Mouse (Mus musculus): ENCODE results near the gene Plekhd1. TPM values are rescaled to one million over a fixed set of nuclear protein-coding genes. Genes with fewer than 3 reads are reported as not detected.
A peak's percentile ranks its signal among the peaks of the same experiment; 100 is the strongest.

The Plekhd1 gene
- polyA plus RNA-seq, 1 experiment from 2014 or later: 1.4 TPM

- H3K27ac ChIP-seq (replicated peaks; ENCODE audit: low read depth, low read length): peak overlapping the region; percentile 63
Measured at GRCm38 (mm10) chr12:80746031-80746813, 53.8 kb downstream of the Plekhd1 start.

DNA sequence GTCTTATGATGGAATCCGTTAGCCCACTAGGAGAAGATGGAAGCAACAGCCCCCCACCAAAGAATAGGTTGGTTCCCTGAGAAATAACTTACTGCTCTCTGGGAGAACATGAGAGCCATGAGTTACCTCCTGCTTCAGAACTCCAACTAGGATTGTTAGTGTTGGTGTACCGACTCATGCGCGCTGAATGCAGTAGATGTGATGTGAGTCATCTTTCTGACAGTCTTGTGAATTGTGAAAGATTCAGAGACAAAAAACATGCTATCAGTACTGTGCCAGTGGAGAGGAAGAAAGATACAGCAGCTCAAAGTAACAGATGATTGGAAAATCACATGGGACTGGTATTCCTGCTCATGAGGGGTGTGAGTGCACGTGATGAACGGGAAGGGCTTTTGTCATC, 59.2 kb downstream of the Plekhd1 start:
- Histone ChIP-seq H3K36me3 (ENCODE audit: control insufficient read depth, insufficient read depth, low read length) (no peaks in the 10 kb centered on the region), H3K9me3 (ENCODE audit: control insufficient read depth, low read length) (no peaks in the 10 kb centered on the region), H3K4me1 (ENCODE audit: control insufficient read depth, insufficient read depth, low read length) (no peaks in the 10 kb centered on the region), H3K27ac (replicated peaks; ENCODE audit: low read depth, low read length) (no peak overlapping the region), H3K4me2 (ENCODE audit: low read depth, low read length) (no peak overlapping the region), H3K4me3 (ENCODE audit: low read depth, low read length) (no peak overlapping the region), H3K9ac (ENCODE audit: low read depth, low read length) (no peak overlapping the region), H3K27me3 (replicated peaks; ENCODE audit: control insufficient read depth, insufficient read depth, low read length) (peaks cover 14% of the 10 kb centered on the region)
- ATAC-seq (ENCODE audit: low read depth) (no peak), DNase-seq (ENCODE audit: low spot score) (no peak)
- 91% methylated on average over 6 of the region's 6 CpGs for WGBS

More at GRCm38 (mm10) chr12:80746031-80746813, 53.8 kb downstream of the Plekhd1 start:
- Histone ChIP-seq H3K27me3 (replicated peaks; ENCODE audit: control insufficient read depth, insufficient read depth, low read length) (no peaks in the 10 kb centered on the region), H3K4me3 (ENCODE audit: low read depth, low read length) (no peak overlapping the region), H3K4me2 (ENCODE audit: low read depth, low read length) (no peak overlapping the region), H3K9me3 (ENCODE audit: control insufficient read depth, low read length) (no peaks in the 10 kb centered on the region), H3K9ac (ENCODE audit: low read depth, low read length) (no peak overlapping the region; the same call in 1 of the 2 replicates), H3K36me3 (ENCODE audit: control insufficient read depth, insufficient read depth, low read length) (no peaks in the 10 kb centered on the region), H3K4me1 (ENCODE audit: control insufficient read depth, insufficient read depth, low read length) (no peaks in the 10 kb centered on the region)
- WGBS: 53% methylated on average over 8 of the region's 8 CpGs
- ATAC-seq (ENCODE audit: low read depth) (peak; percentile 67; the same call in 1 of the 2 replicates), DNase-seq (ENCODE audit: low spot score) (peak; percentile 66)

- DNase-seq (ENCODE audit: low spot score) (peak; percentile 91), ATAC-seq (ENCODE audit: low read depth) (peak; percentile 83)
- Histone ChIP-seq H3K4me3 (ENCODE audit: low read depth, low read length) (peak overlapping the region; percentile 60), H3K36me3 (ENCODE audit: control insufficient read depth, insufficient read depth, low read length) (no peaks in the 10 kb centered on the region), H3K27me3 (replicated peaks; ENCODE audit: control insufficient read depth, insufficient read depth, low read length) (peaks cover 58% of the 10 kb centered on the region), H3K27ac (replicated peaks; ENCODE audit: low read depth, low read length) (peak overlapping the region; percentile 48), H3K9me3 (ENCODE audit: control insufficient read depth, low read length) (no peaks in the 10 kb centered on the region), H3K9ac (ENCODE audit: low read depth, low read length) (peak overlapping the region; percentile 66), H3K4me2 (ENCODE audit: low read depth, low read length) (peak overlapping the region; percentile 97), H3K4me1 (ENCODE audit: control insufficient read depth, insufficient read depth, low read length) (peaks cover 19% of the 10 kb centered on the region; the same call in 1 of the 2 replicates)
- WGBS: 6% methylated on average over 32 of the region's 122 CpGs
Measured at GRCm38 (mm10) chr12:80757751-80758558, 65.6 kb downstream of the Plekhd1 start.

DNA sequence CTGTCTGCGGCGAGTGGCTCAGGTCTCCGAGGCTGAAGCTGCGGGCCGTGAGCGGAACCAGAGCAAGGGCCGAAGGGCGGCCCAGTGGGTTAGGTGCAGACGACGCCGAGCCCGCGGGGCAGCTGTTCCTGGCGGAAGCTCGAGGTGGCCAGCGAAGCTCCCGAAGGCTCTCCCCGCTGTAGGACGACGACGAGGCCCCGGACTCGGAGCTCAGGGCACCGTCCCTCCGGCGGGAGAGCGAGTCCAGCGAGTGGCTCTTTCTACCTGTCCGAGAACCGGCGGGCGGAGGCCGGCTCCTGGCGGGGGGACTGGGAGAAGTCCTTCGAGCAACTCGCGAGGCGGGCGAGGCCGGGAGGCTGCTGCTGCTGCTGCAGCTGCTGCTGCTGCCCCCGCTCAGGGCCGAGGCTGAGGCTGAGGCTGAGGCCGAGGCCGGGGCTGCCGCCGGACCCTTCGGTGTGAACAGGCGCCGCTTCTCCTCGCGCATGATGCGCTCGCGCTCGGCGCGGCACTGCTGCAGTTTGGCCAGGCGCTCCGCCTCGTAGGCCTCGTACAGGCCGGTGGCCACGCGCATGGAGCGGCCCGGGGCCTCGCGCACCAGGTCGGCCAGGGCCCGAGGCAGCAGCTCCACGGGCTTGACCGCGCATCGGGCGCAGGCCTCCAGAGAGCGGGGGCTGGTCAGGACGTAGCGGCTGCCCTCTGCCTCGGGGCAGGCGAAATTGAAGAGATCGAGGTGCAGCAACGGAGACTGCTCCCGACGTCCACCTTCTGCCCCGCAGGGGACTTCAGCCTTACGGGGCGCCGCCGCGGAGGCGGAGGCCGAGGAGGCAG, 66.4 kb downstream of the Plekhd1 start:
- DNase-seq (ENCODE audit: low spot score) (no peak), ATAC-seq (ENCODE audit: low read depth) (peak; percentile 12; the same call in 1 of the 2 replicates)
- H3K4me1 ChIP-seq (ENCODE audit: control insufficient read depth, insufficient read depth, low read length): peaks cover 19% of the 10 kb centered on the region; the same call in 1 of the 2 replicates
- peak overlapping the region; percentile 60 for H3K4me3 ChIP-seq (ENCODE audit: low read depth, low read length)
- no peaks in the 10 kb centered on the region for H3K36me3 ChIP-seq (ENCODE audit: control insufficient read depth, insufficient read depth, low read length)
- 4% methylated on average over 33 of the region's 92 CpGs for WGBS
- H3K9me3 ChIP-seq (ENCODE audit: control insufficient read depth, low read length): no peaks in the 10 kb centered on the region
- peak overlapping the region; percentile 97 for H3K4me2 ChIP-seq (ENCODE audit: low read depth, low read length)
- H3K27ac ChIP-seq (replicated peaks; ENCODE audit: low read depth, low read length): no peak overlapping the region
- H3K27me3 ChIP-seq (replicated peaks; ENCODE audit: control insufficient read depth, insufficient read depth, low read length): peaks cover 58% of the 10 kb centered on the region
- peak overlapping the region; percentile 66 for H3K9ac ChIP-seq (ENCODE audit: low read depth, low read length)

DNA sequence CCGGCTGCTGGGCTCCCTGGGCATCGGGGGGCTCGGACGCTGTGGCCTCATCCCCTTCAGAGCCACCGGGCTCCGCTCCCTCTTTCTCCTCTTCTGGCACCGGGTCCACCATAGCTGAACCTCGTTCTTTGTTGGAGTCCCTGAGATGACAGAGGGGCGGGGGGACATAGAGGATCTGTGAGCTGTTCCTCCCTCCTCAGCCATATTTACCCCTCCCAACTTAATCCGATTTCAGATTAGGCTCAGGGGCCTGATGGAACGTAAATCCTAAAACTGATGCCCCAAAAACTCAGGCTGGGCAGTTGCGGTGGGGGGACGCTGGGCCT, 67.0 kb downstream of the Plekhd1 start:
- no peak for ATAC-seq (ENCODE audit: low read depth)
- Histone ChIP-seq H3K4me1 (ENCODE audit: control insufficient read depth, insufficient read depth, low read length) (peaks cover 19% of the 10 kb centered on the region; the same call in 1 of the 2 replicates), H3K9me3 (ENCODE audit: control insufficient read depth, low read length) (no peaks in the 10 kb centered on the region)

DNA sequence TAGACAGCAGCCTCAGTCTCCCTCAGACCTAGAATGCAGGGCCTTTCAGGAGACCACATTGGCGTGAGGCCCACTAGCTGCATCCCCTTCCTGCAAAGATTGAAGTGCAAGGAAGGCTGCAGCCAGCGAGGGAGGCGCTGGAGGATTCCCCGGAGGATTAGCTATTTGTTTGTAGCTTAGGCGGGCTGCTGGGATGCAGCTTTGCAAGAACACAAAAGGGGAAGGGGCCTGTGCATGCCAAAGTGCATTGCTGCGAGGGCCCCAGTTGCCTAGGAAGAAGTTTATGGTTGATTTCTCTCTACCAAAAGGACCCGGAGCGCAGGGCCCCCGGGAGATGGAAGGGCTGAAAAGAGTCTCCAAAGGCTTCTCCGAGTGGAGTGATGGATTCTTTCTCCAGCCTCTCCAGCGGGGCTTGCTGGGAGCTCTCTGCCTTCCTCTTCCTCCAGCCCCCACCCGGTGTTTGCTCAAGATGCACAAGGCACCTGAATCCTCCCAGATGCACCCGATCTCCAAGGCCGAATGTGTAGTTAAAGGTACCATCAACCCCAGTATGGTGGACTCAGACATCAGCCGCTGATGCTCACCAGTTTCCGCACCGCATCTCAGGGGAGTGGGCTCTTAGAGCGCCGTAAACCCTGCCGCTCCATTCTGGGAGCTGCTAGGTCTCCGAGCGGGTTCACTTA, 67.5 kb downstream of the Plekhd1 start:
- Histone ChIP-seq H3K27me3 (replicated peaks; ENCODE audit: control insufficient read depth, insufficient read depth, low read length) (peaks cover 58% of the 10 kb centered on the region), H3K9me3 (ENCODE audit: control insufficient read depth, low read length) (no peaks in the 10 kb centered on the region), H3K4me3 (ENCODE audit: low read depth, low read length) (peak overlapping the region; percentile 60), H3K27ac (replicated peaks; ENCODE audit: low read depth, low read length) (no peak overlapping the region; the same call in 1 of the 2 replicates), H3K4me1 (ENCODE audit: control insufficient read depth, insufficient read depth, low read length) (peaks cover 19% of the 10 kb centered on the region; the same call in 1 of the 2 replicates), H3K36me3 (ENCODE audit: control insufficient read depth, insufficient read depth, low read length) (no peaks in the 10 kb centered on the region), H3K4me2 (ENCODE audit: low read depth, low read length) (peak overlapping the region; percentile 97), H3K9ac (ENCODE audit: low read depth, low read length) (peak overlapping the region; percentile 66)
- WGBS: 4% methylated on average over 22 of the region's 22 CpGs
- ATAC-seq (ENCODE audit: low read depth) (0 out of 2 replicates have a peak, but pooled peaks have one; percentile 2), DNase-seq (ENCODE audit: low spot score) (peak; percentile 67)

More for the DNA sequence above, 67.0 kb downstream of the Plekhd1 start:
- H3K4me2 ChIP-seq (ENCODE audit: low read depth, low read length): peak overlapping the region; percentile 97
- DNase-seq (ENCODE audit: low spot score): no peak
- WGBS: 5% methylated on average over 8 of the region's 13 CpGs
- H3K27ac ChIP-seq (replicated peaks; ENCODE audit: low read depth, low read length): no peak overlapping the region
- no peaks in the 10 kb centered on the region for H3K36me3 ChIP-seq (ENCODE audit: control insufficient read depth, insufficient read depth, low read length)
- peak overlapping the region; percentile 60 for H3K4me3 ChIP-seq (ENCODE audit: low read depth, low read length)
- peak overlapping the region; percentile 66 for H3K9ac ChIP-seq (ENCODE audit: low read depth, low read length)
- peaks cover 58% of the 10 kb centered on the region for H3K27me3 ChIP-seq (replicated peaks; ENCODE audit: control insufficient read depth, insufficient read depth, low read length)

- peaks cover 53% of the 10 kb centered on the region for H3K27me3 ChIP-seq (replicated peaks; ENCODE audit: control insufficient read depth, insufficient read depth, low read length)
- no peaks in the 10 kb centered on the region for H3K9me3 ChIP-seq (ENCODE audit: control insufficient read depth, low read length)
- WGBS: under 1% methylated on average over 24 of the region's 24 CpGs
- H3K9ac ChIP-seq (ENCODE audit: low read depth, low read length): peak within 1 kb of the TSS; percentile 66
- ATAC-seq (ENCODE audit: low read depth) (peak; percentile 38; the same call in 1 of the 2 replicates), DNase-seq (ENCODE audit: low spot score) (peak; percentile 86)
- H3K27ac ChIP-seq (replicated peaks; ENCODE audit: low read depth, low read length): no peak within 1 kb of the TSS; the same call in 1 of the 2 replicates
- peaks cover 19% of the 10 kb centered on the region; the same call in 1 of the 2 replicates for H3K4me1 ChIP-seq (ENCODE audit: control insufficient read depth, insufficient read depth, low read length)
- H3K4me3 ChIP-seq (ENCODE audit: low read depth, low read length): peak within 1 kb of the TSS; percentile 60
- no peaks in the 10 kb centered on the region for H3K36me3 ChIP-seq (ENCODE audit: control insufficient read depth, insufficient read depth, low read length)
- H3K4me2 ChIP-seq (ENCODE audit: low read depth, low read length): peak within 1 kb of the TSS; percentile 97
Measured at GRCm38 (mm10) chr12:80760396-80760801, 68.0 kb downstream of the Plekhd1 start, which contains the start of gene Ccdc177. Gene Ccdc177, minus strand, starts transcription at chr12:80760687.
